Mouse (Mus musculus) midbrain, embryonic 12.5 days (tissue): ENCODE results near the gene Mypn. TPM values are rescaled to one million over a fixed set of nuclear protein-coding genes. Genes with fewer than 3 reads are reported as not detected.

Source experiments
- ATAC-seq: fragments of 200-750 bp; cut with Nextera tagmentation; 2 replicates; pipeline ENCODE4 v1.8.0; 2017; ENCODE audit warnings: low read depth, moderate TSS enrichment, moderate library complexity; ENCODE audit not compliant: low FRiP score
- H3K27ac ChIP-seq: fragments of 300-500 bp; sonication (generic); replicated peaks from 2 replicates; pipeline ENCODE4 v1.5.1; 2016; ENCODE audit warnings: mild to moderate bottlenecking
- H3K27me3 ChIP-seq: fragments of 300-500 bp; sonication (generic); 2 replicates; pipeline ENCODE4 v1.6.1; 2016; ENCODE audit warnings: mild to moderate bottlenecking
- H3K36me3 ChIP-seq: fragments of 300-500 bp; sonication (generic); 2 replicates; pipeline ENCODE4 v1.6.1; 2016
- H3K4me1 ChIP-seq: fragments of 300-500 bp; sonication (generic); 2 replicates; pipeline ENCODE4 v1.6.1; 2016
- H3K4me2 ChIP-seq: fragments of 300-500 bp; sonication (generic); replicated peaks from 2 replicates; pipeline ENCODE4 v1.6.1; 2016; ENCODE audit warnings: mild to moderate bottlenecking, moderate library complexity
- H3K4me3 ChIP-seq: fragments of 300-500 bp; sonication (generic); 2 replicates; pipeline ENCODE4 v1.5.1; 2016; ENCODE audit warnings: mild to moderate bottlenecking
- H3K9ac ChIP-seq: fragments of 300-500 bp; sonication (generic); replicated peaks from 2 replicates; pipeline ENCODE4 v1.6.1; 2016; ENCODE audit warnings: mild to moderate bottlenecking, moderate library complexity
- H3K9me3 ChIP-seq: fragments of 300-500 bp; sonication (generic); 2 replicates; pipeline ENCODE4 v1.6.1; 2016; ENCODE audit warnings: mild to moderate bottlenecking
- WGBS: fragments of 180-500 bp; shearing (Covaris S2); methylation state at CpG from one replicate; pipeline ENCODE4 v1.1.7; 2016; 5-methylcytosine and 5-hydroxymethylcytosine counted together
- polyA plus RNA-seq: library from polyadenylated mRNA; unstranded; fragments of >200 nt; fragmentation: Nextera tagmentation; extraction: Ambion mirVana; gene quantifications from 2 replicates; pipeline ENCODE4 v1.2.1, GENCODE M21; 2016

The Mypn gene
- polyA plus RNA-seq, 1 experiment from 2014 or later = 0.13 TPM

- Histone ChIP-seq H3K36me3 (no peaks in the 10 kb centered on the region), H3K9ac (no peak overlapping the region), H3K4me3 (no peak overlapping the region), H3K27me3 (no peaks in the 10 kb centered on the region), H3K4me1 (no peaks in the 10 kb centered on the region), H3K27ac (no peak overlapping the region), H3K9me3 (no peaks in the 10 kb centered on the region), H3K4me2 (no peak overlapping the region)
- no peak for ATAC-seq
- WGBS = 92% methylated on average over 6 of the region's 6 CpGs
Measured at GRCm38 (mm10) chr10:63236663-63237062, 32.9 kb upstream of the Mypn start.

- Histone ChIP-seq H3K4me1 (no peaks in the 10 kb centered on the region), H3K27me3 (no peaks in the 10 kb centered on the region), H3K9ac (no peak overlapping the region), H3K4me2 (no peak overlapping the region), H3K27ac (no peak overlapping the region), H3K4me3 (no peak overlapping the region), H3K36me3 (no peaks in the 10 kb centered on the region), H3K9me3 (no peaks in the 10 kb centered on the region)
- WGBS = 83% methylated on average over 8 of the region's 8 CpGs
- ATAC-seq = no peak
Measured at GRCm38 (mm10) chr10:63235889-63236288, 32.1 kb upstream of the Mypn start.

GRCm38 (mm10) chr10:63234133-63234532 lies 30.4 kb upstream of the Mypn start:
- no peak overlapping the region for H3K27ac ChIP-seq
- no peaks in the 10 kb centered on the region for H3K4me1 ChIP-seq
- no peaks in the 10 kb centered on the region for H3K27me3 ChIP-seq
- H3K4me3 ChIP-seq = no peak overlapping the region
- no peak for ATAC-seq
- WGBS = 89% methylated on average over 5 of the region's 5 CpGs
- no peaks in the 10 kb centered on the region for H3K36me3 ChIP-seq
- H3K4me2 ChIP-seq = no peak overlapping the region
- no peak overlapping the region for H3K9ac ChIP-seq
- no peaks in the 10 kb centered on the region for H3K9me3 ChIP-seq

- Histone ChIP-seq H3K27ac (no peak overlapping the region), H3K9me3 (no peaks in the 10 kb centered on the region), H3K27me3 (no peaks in the 10 kb centered on the region), H3K4me2 (no peak overlapping the region), H3K4me1 (no peaks in the 10 kb centered on the region), H3K9ac (no peak overlapping the region), H3K36me3 (no peaks in the 10 kb centered on the region), H3K4me3 (no peak overlapping the region)
- no peak for ATAC-seq
- 85% methylated on average over 5 of the region's 5 CpGs for WGBS
Measured at GRCm38 (mm10) chr10:63231630-63232029, 27.9 kb upstream of the Mypn start.

- WGBS = 50% methylated on average over 3 of the region's 5 CpGs
- no peak for ATAC-seq
- Histone ChIP-seq H3K27ac (no peak overlapping the region), H3K4me3 (no peak overlapping the region), H3K4me1 (no peaks in the 10 kb centered on the region), H3K9ac (no peak overlapping the region), H3K36me3 (no peaks in the 10 kb centered on the region), H3K9me3 (no peaks in the 10 kb centered on the region), H3K4me2 (no peak overlapping the region), H3K27me3 (no peaks in the 10 kb centered on the region)
Measured at GRCm38 (mm10) chr10:63230854-63231253, 27.1 kb upstream of the Mypn start.

- no peaks in the 10 kb centered on the region for H3K4me1 ChIP-seq
- no peaks in the 10 kb centered on the region for H3K27me3 ChIP-seq
- no peak overlapping the region for H3K27ac ChIP-seq
- H3K36me3 ChIP-seq = no peaks in the 10 kb centered on the region
- no peaks in the 10 kb centered on the region for H3K9me3 ChIP-seq
- H3K4me2 ChIP-seq = no peak overlapping the region
- 82% methylated on average over 7 of the region's 7 CpGs for WGBS
- no peak overlapping the region for H3K4me3 ChIP-seq
- H3K9ac ChIP-seq = no peak overlapping the region
- no peak for ATAC-seq
Measured at GRCm38 (mm10) chr10:63230266-63230665, 26.5 kb upstream of the Mypn start.

- no peaks in the 10 kb centered on the region for H3K4me1 ChIP-seq
- 83% methylated on average over 12 of the region's 12 CpGs for WGBS
- ATAC-seq = no peak
Measured at GRCm38 (mm10) chr10:63224341-63224740, 20.6 kb upstream of the Mypn start.

GRCm38 (mm10) chr10:63221081-63221783 lies 17.5 kb upstream of the Mypn start:
- no peaks in the 10 kb centered on the region for H3K27me3 ChIP-seq
- no peaks in the 10 kb centered on the region for H3K4me1 ChIP-seq
- no peaks in the 10 kb centered on the region for H3K36me3 ChIP-seq
- H3K9me3 ChIP-seq = no peaks in the 10 kb centered on the region; the same call in 1 of the 2 replicates
- H3K27ac ChIP-seq = no peak overlapping the region
- H3K4me3 ChIP-seq = no peak overlapping the region
- no peak overlapping the region for H3K4me2 ChIP-seq
- WGBS = 63% methylated on average over 7 of the region's 7 CpGs
- ATAC-seq = no peak
- no peak overlapping the region for H3K9ac ChIP-seq

More at GRCm38 (mm10) chr10:63224341-63224740, 20.6 kb upstream of the Mypn start:
- Histone ChIP-seq H3K9me3 (no peaks in the 10 kb centered on the region; the same call in 1 of the 2 replicates), H3K36me3 (no peaks in the 10 kb centered on the region), H3K27me3 (no peaks in the 10 kb centered on the region), H3K27ac (no peak overlapping the region), H3K4me2 (no peak overlapping the region), H3K4me3 (no peak overlapping the region), H3K9ac (no peak overlapping the region)

- 73% methylated on average over 6 of the region's 6 CpGs for WGBS
- no peak overlapping the region for H3K27ac ChIP-seq
- no peaks in the 10 kb centered on the region for H3K36me3 ChIP-seq
- no peak overlapping the region for H3K4me3 ChIP-seq
- H3K9ac ChIP-seq = no peak overlapping the region
- H3K4me1 ChIP-seq = no peaks in the 10 kb centered on the region
- no peaks in the 10 kb centered on the region for H3K27me3 ChIP-seq
- H3K4me2 ChIP-seq = no peak overlapping the region
- H3K9me3 ChIP-seq = no peaks in the 10 kb centered on the region
- ATAC-seq = no peak
Measured at GRCm38 (mm10) chr10:63208871-63209270, 5.1 kb upstream of the Mypn start.

GRCm38 (mm10) chr10:63203002-63203401 lies 750 bp downstream of the Mypn start:
- Histone ChIP-seq H3K27me3 (no peaks in the 10 kb centered on the region), H3K9me3 (no peaks in the 10 kb centered on the region), H3K4me3 (no peak overlapping the region), H3K9ac (no peak overlapping the region), H3K4me2 (no peak overlapping the region), H3K27ac (no peak overlapping the region), H3K4me1 (no peaks in the 10 kb centered on the region), H3K36me3 (no peaks in the 10 kb centered on the region)
- no peak for ATAC-seq
- WGBS = 79% methylated on average over 3 of the region's 3 CpGs

- Histone ChIP-seq H3K27ac (no peak overlapping the region), H3K9me3 (no peaks in the 10 kb centered on the region), H3K4me2 (no peak overlapping the region), H3K27me3 (no peaks in the 10 kb centered on the region), H3K36me3 (no peaks in the 10 kb centered on the region), H3K9ac (no peak overlapping the region), H3K4me1 (no peaks in the 10 kb centered on the region), H3K4me3 (no peak overlapping the region)
- WGBS = 85% methylated on average over 8 of the region's 8 CpGs
- no peak for ATAC-seq
Measured at GRCm38 (mm10) chr10:63201534-63201933, 2.2 kb downstream of the Mypn start.

GRCm38 (mm10) chr10:63199008-63199407 lies 4.7 kb downstream of the Mypn start:
- Histone ChIP-seq H3K36me3 (no peaks in the 10 kb centered on the region), H3K27me3 (no peaks in the 10 kb centered on the region), H3K9me3 (no peaks in the 10 kb centered on the region), H3K4me3 (no peak overlapping the region), H3K9ac (no peak overlapping the region), H3K27ac (no peak overlapping the region), H3K4me2 (no peak overlapping the region), H3K4me1 (no peaks in the 10 kb centered on the region)
- WGBS = 84% methylated on average over 4 of the region's 4 CpGs
- no peak for ATAC-seq

GRCm38 (mm10) chr10:63192736-63193135 lies 11.0 kb downstream of the Mypn start:
- WGBS = 82% methylated on average over 14 of the region's 14 CpGs
- H3K9ac ChIP-seq = no peak overlapping the region

More at GRCm38 (mm10) chr10:63192736-63193135, 11.0 kb downstream of the Mypn start:
- no peaks in the 10 kb centered on the region for H3K9me3 ChIP-seq
- no peak overlapping the region for H3K4me2 ChIP-seq
- no peaks in the 10 kb centered on the region for H3K36me3 ChIP-seq
- H3K27ac ChIP-seq = no peak overlapping the region
- no peak for ATAC-seq
- H3K27me3 ChIP-seq = no peaks in the 10 kb centered on the region; the same call in 1 of the 2 replicates
- H3K4me1 ChIP-seq = no peaks in the 10 kb centered on the region
- no peak overlapping the region for H3K4me3 ChIP-seq
